ENCODE assay signal across 9 mouse cellular contexts in genomic region chr7:101820295-101821030, GRCm38 (mm10). TPM values are rescaled to one million over a fixed set of nuclear protein-coding genes. Genes with fewer than 3 reads are reported as not detected.
DNase-seq lines count a peak whose midpoint lies in the region; ATAC-seq and TF ChIP-seq lines count a peak whose summit lies in the region.
"Had no signal": no experiment of that assay in that cellular context is flagged by ENCODE, and none has a peak within 500 bp of the region (broad histone marks: within the 10 kb centered on the region; RNA-seq: fewer than 3 reads in every experiment).

No protein-coding gene starts in this region.

- no peak for ATAC-seq in neural tube, embryonic 13.5 days (ENCODE audit: low read depth)
- no peak for ATAC-seq in cerebellum, adult (ENCODE audit: insufficient number of reproducible peaks, low FRiP score, low TSS enrichment)

- H3K4me3 ChIP-seq in layer of hippocampus, adult 2 months = peak overlapping the region; percentile 19; the same call in 1 of the 2 replicates
- peak overlapping the region; percentile 39 for H3K4me3 ChIP-seq in neural tube, embryonic 13.5 days

- peaks cover 42% of the 10 kb centered on the region for H3K4me1 ChIP-seq in neural tube, embryonic 13.5 days (replicated peaks)

- 2% methylated on average over 35 of the region's 35 CpGs for WGBS in neural tube, embryonic 13.5 days

- DNase-seq in layer of hippocampus, adult 2 months (ENCODE audit: low spot score in 2 of 2) = no peak
- no peak for DNase-seq in layer of hippocampus, adult 11-12 months (ENCODE audit: low spot score)
- peak; percentile 59 for DNase-seq in embryo, embryonic 10.5 days (ENCODE audit: low spot score)
- DNase-seq in induced T-regulatory cell, adult 2 months (ENCODE audit: low read depth) = peak; percentile 50
- DNase-seq in right cerebral cortex, adult 18-20 months = no peak
- DNase-seq in adrenal gland, adult 18-20 months (ENCODE audit: low spot score in 2 of 2) = no peak

- no peak overlapping the region for H3K27ac ChIP-seq in layer of hippocampus, adult 2 months
- no peak overlapping the region for H3K27ac ChIP-seq in neural tube, embryonic 13.5 days (replicated peaks)

- H3K4me2 ChIP-seq in neural tube, embryonic 13.5 days = peak overlapping the region; percentile 65

- TF ChIP-seq CTCF in layer of hippocampus, adult 2 months (conservative IDR thresholded peaks at IDR 0.05) = no peak

- H3K27me3 ChIP-seq in neural tube, embryonic 13.5 days = peaks cover 82% of the 10 kb centered on the region

- H3K9ac ChIP-seq in neural tube, embryonic 13.5 days = peak overlapping the region; percentile 43; the same call in 1 of the 2 replicates

- no peaks in the 10 kb centered on the region for H3K9me3 ChIP-seq in neural tube, embryonic 13.5 days

- H3K36me3 ChIP-seq in neural tube, embryonic 13.5 days = 0 out of 2 replicates have a peak, but pooled peaks cover 9% of the 10 kb centered on the region

RNA-seq across cellular contexts. Expression of gene Phox2a, which starts 2.4 kb away (rescaled TPM):
- not detected for total RNA-seq in layer of hippocampus, adult 2 months (2021)
- polyA plus RNA-seq in neural tube, embryonic 13.5 days (2015; fragmentation: Nextera tagmentation; extraction: Ambion mirVana) = 1.1 and 2.3 TPM in 2 replicates
- 10 to 100 TPM; 17.9 to 29.5 TPM for total RNA-seq in adrenal gland, adult 18-20 months (2021)
- total RNA-seq: neutrophil, adult 5-6 weeks had no signal

RNA-seq across cellular contexts. Expression of gene Inppl1, which starts 17.6 kb away (rescaled TPM):
- total RNA-seq in layer of hippocampus, adult 2 months (2021) = 10 to 100 TPM; 26.7 to 28.4 TPM
- 17.4 and 22.2 TPM in 2 replicates for polyA plus RNA-seq in neural tube, embryonic 13.5 days (2015; fragmentation: Nextera tagmentation; extraction: Ambion mirVana)
- total RNA-seq in adrenal gland, adult 18-20 months (2021) = 10 to 100 TPM; 79.2 to 81.5 TPM

RNA-seq across cellular contexts. Expression of gene Folr2, which starts 36.5 kb away (rescaled TPM):
- under 1 TPM in 1 of 2 experiments, not detected in 1; 0.36 TPM for total RNA-seq in layer of hippocampus, adult 2 months (2021)
- 2.3 and 3.3 TPM in 2 replicates for polyA plus RNA-seq in neural tube, embryonic 13.5 days (2015; fragmentation: Nextera tagmentation; extraction: Ambion mirVana)
- 1 to 10 TPM; 2.3 to 9.5 TPM for total RNA-seq in adrenal gland, adult 18-20 months (2021)
- total RNA-seq: neutrophil, adult 5-6 weeks had no signal

RNA-seq across cellular contexts. Expression of gene Anapc15, which starts 43.1 kb away (rescaled TPM):
- total RNA-seq in layer of hippocampus, adult 2 months (2021) = 10 to 100 TPM; 24.5 to 29.3 TPM
- 72.7 and 81.9 TPM in 2 replicates for polyA plus RNA-seq in neural tube, embryonic 13.5 days (2015; fragmentation: Nextera tagmentation; extraction: Ambion mirVana)
- 10 to 100 TPM; 27.4 to 35.2 TPM for total RNA-seq in adrenal gland, adult 18-20 months (2021)

RNA-seq across cellular contexts. Expression of gene Folr1, which starts 50.1 kb away (rescaled TPM):
- total RNA-seq in layer of hippocampus, adult 2 months (2021) = 1 to 10 TPM in 1 of 2 experiments, not detected in 1; 1.2 TPM
- polyA plus RNA-seq in neural tube, embryonic 13.5 days (2015; fragmentation: Nextera tagmentation; extraction: Ambion mirVana) = 0.77 and 4.3 TPM in 2 replicates
- 1 to 10 TPM in 1 of 2 experiments, not detected in 1; 5.0 TPM for total RNA-seq in adrenal gland, adult 18-20 months (2021)

Comparison
In these comparisons a context has a peak if more than half of its experiments do, and no peak if none do; other contexts are left out.
1. DNase-seq: peak in embryo, embryonic 10.5 days (single experiment) and induced T-regulatory cell, adult 2 months (single experiment); none in layer of hippocampus, adult 2 months (0 of 2), layer of hippocampus, adult 11-12 months (single experiment), right cerebral cortex, adult 18-20 months (single experiment) and adrenal gland, adult 18-20 months (0 of 2).
2. RNA of gene Phox2a, which starts 2.4 kb away (total RNA-seq): 17.9 to 29.5 TPM in adrenal gland, adult 18-20 months; not detected in layer of hippocampus, adult 2 months; every median in the first group is over 10 times any median in the second.